Mouse (Mus musculus) spleen, adult 2 months (tissue): ENCODE data around the gene Wnt10a.

Experiments
- CTCF ChIP-seq: fragments of 200-500 bp; IDR thresholded peaks from 2 replicates; pipeline ENCODE4 v1.5.1; 2011; ENCODE audit warnings: mild to moderate bottlenecking, inconsistent platforms; ENCODE audit not compliant: insufficient read depth, insufficient read length, insufficient replicate concordance; ENCODE audit errors: extremely low read depth
- POLR2A ChIP-seq: fragments of 200-500 bp; IDR thresholded peaks from 2 replicates; pipeline ENCODE4 v1.6.1; 2011; ENCODE audit warnings: low read depth, low read length, inconsistent platforms

DNA sequence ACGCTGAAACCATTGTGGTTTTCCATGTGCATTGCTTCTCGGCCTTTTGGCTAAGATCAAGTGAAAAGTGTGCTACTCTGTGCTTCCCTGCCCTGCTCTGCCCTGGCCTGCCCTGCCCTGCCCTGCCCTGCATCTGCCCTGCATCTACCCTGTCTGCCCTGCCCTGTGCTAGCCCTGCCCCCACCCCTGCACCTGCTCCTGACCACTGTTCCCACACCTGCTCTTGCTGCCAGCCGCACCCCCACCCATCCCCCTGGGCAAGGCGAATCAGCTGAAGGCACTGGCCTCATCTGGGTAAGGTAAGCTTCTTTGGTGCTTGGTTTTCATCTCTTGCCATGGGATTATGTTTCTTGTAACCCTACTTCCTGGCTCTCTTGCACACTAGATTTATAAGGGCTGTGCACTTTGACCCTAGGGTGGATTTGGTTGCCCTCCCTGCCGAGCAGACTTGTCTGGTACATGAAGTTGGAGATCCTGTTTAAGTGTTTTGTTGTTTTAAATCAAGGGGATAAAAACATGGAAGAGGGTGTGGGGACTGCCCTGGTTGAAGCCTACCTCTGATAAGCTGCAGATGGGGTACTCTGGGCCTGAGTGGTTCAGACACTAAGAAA lies 37.0 kb upstream of the Wnt10a start:
- TF ChIP-seq CTCF (no peak), POLR2A (no peak)
